Mouse (Mus musculus) hindbrain, embryonic 15.5 days (tissue): ENCODE measurements around the gene Psg17. TPM values are rescaled to one million over a fixed set of nuclear protein-coding genes. Genes with fewer than 3 reads are reported as not detected.
"Not testable (repeated sequence)": the region's sequence is repeated elsewhere in the genome, so short reads cannot be mapped to it uniquely, and the experiment has no call there.

Experiments
- ATAC-seq: fragments of 200-750 bp; cut with Nextera tagmentation; 2 replicates; pipeline ENCODE4 v1.8.0; 2017; ENCODE audit warnings: low read depth, moderate number of reproducible peaks, moderate TSS enrichment; ENCODE audit not compliant: low FRiP score
- H3K27ac ChIP-seq: fragments of 300-500 bp; sonication (generic); replicated peaks from 2 replicates; pipeline ENCODE4 v1.5.1; 2015; ENCODE audit warnings: mild to moderate bottlenecking, inconsistent platforms
- H3K27me3 ChIP-seq: fragments of 300-500 bp; sonication (generic); 2 replicates; pipeline ENCODE4 v1.6.1; 2015; ENCODE audit warnings: control low read depth, inconsistent platforms
- H3K36me3 ChIP-seq: fragments of 300-500 bp; sonication (generic); 2 replicates; pipeline ENCODE4 v1.6.1; 2015; ENCODE audit warnings: control low read depth, inconsistent platforms
- H3K4me1 ChIP-seq: fragments of 300-500 bp; sonication (generic); replicated peaks from 2 replicates; pipeline ENCODE4 v1.6.1; 2015; ENCODE audit warnings: control low read depth, inconsistent platforms
- H3K4me2 ChIP-seq: fragments of 300-500 bp; sonication (generic); 2 replicates; pipeline ENCODE4 v1.6.1; 2015; ENCODE audit warnings: moderate library complexity, mild to moderate bottlenecking, inconsistent platforms
- H3K4me3 ChIP-seq: fragments of 300-500 bp; sonication (generic); 2 replicates; pipeline ENCODE4 v1.5.1; 2015; ENCODE audit warnings: mild to moderate bottlenecking, inconsistent platforms
- H3K9ac ChIP-seq: fragments of 300-500 bp; sonication (generic); 2 replicates; pipeline ENCODE4 v1.6.1; 2015; ENCODE audit warnings: inconsistent platforms
- H3K9me3 ChIP-seq: fragments of 300-500 bp; sonication (generic); 2 replicates; pipeline ENCODE4 v1.6.1; 2016; ENCODE audit warnings: control low read depth, inconsistent platforms
- WGBS: fragments of 180-500 bp; shearing (Covaris S2); methylation state at CpG from one replicate; pipeline ENCODE4 v1.1.7; 2015; 5-methylcytosine and 5-hydroxymethylcytosine counted together
- polyA plus RNA-seq: library from polyadenylated mRNA; unstranded; fragments of >200 nt; fragmentation: Nextera tagmentation; extraction: Ambion mirVana; gene quantifications from 2 replicates; pipeline ENCODE4 v1.2.1, GENCODE M21; 2015

The Psg17 gene
- 0.06 TPM in 1 of 2 replicates, not detected in the other for polyA plus RNA-seq

- Histone ChIP-seq H3K9me3 (no peaks in the 10 kb centered on the region), H3K4me3 (no peak within 1 kb of the TSS), H3K27ac (no peak within 1 kb of the TSS), H3K4me2 (no peak within 1 kb of the TSS), H3K9ac (no peak within 1 kb of the TSS), H3K36me3 (no peaks in the 10 kb centered on the region), H3K27me3 (no peaks in the 10 kb centered on the region), H3K4me1 (no peaks in the 10 kb centered on the region)
- no peak for ATAC-seq
- WGBS = 82% methylated on average over 3 of the region's 3 CpGs
These were observed at the start of gene Psg17 for GRCm38 (mm10) chr7:18821507-18821906. Gene Psg17, minus strand, starts transcription at chr7:18821607.

GRCm38 (mm10) chr7:18871031-18871430 is 49.6 kb upstream of the Psg17 start, which contains the start of gene Pglyrp1:
Gene Pglyrp1, plus strand, starts transcription at chr7:18871331.
- 89% methylated on average over 1 of the region's 8 CpGs for WGBS
- not testable (repeated sequence) for H3K4me3 ChIP-seq, H3K4me1 ChIP-seq, H3K36me3 ChIP-seq, H3K27me3 ChIP-seq, ATAC-seq, H3K9ac ChIP-seq, H3K4me2 ChIP-seq, H3K9me3 ChIP-seq, H3K27ac ChIP-seq

GRCm38 (mm10) chr7:18868491-18868890 is 47.1 kb upstream of the Psg17 start:
- no peak overlapping the region for H3K9ac ChIP-seq
- no peak overlapping the region for H3K27ac ChIP-seq
- no peaks in the 10 kb centered on the region for H3K36me3 ChIP-seq
- no peaks in the 10 kb centered on the region for H3K27me3 ChIP-seq
- WGBS = 92% methylated on average over 2 of the region's 2 CpGs
- ATAC-seq = no peak
- H3K4me2 ChIP-seq = no peak overlapping the region
- no peak overlapping the region for H3K4me3 ChIP-seq
- peaks cover 5% of the 10 kb centered on the region for H3K4me1 ChIP-seq
- H3K9me3 ChIP-seq = no peaks in the 10 kb centered on the region

GRCm38 (mm10) chr7:18862801-18863200 is 41.4 kb upstream of the Psg17 start:
- Histone ChIP-seq H3K4me1 (no peaks in the 10 kb centered on the region), H3K9me3 (no peaks in the 10 kb centered on the region)

GRCm38 (mm10) chr7:18858310-18858916 is 37.0 kb upstream of the Psg17 start:
- Histone ChIP-seq H3K4me2 (no peak overlapping the region), H3K36me3 (no peaks in the 10 kb centered on the region), H3K4me1 (no peaks in the 10 kb centered on the region), H3K27ac (no peak overlapping the region), H3K27me3 (no peaks in the 10 kb centered on the region), H3K9me3 (no peaks in the 10 kb centered on the region), H3K4me3 (no peak overlapping the region), H3K9ac (no peak overlapping the region)
- ATAC-seq = no peak
- WGBS = 82% methylated on average over 5 of the region's 5 CpGs

More at GRCm38 (mm10) chr7:18862801-18863200, 41.4 kb upstream of the Psg17 start:
- no peak overlapping the region for H3K27ac ChIP-seq
- H3K4me3 ChIP-seq = no peak overlapping the region
- WGBS = 90% methylated on average over 6 of the region's 6 CpGs
- no peak overlapping the region for H3K4me2 ChIP-seq
- H3K9ac ChIP-seq = no peak overlapping the region
- no peaks in the 10 kb centered on the region for H3K36me3 ChIP-seq
- no peak for ATAC-seq
- H3K27me3 ChIP-seq = no peaks in the 10 kb centered on the region

GRCm38 (mm10) chr7:18848395-18848794 is 27.0 kb upstream of the Psg17 start:
- Histone ChIP-seq H3K27me3 (no peaks in the 10 kb centered on the region), H3K4me1 (no peaks in the 10 kb centered on the region), H3K9me3 (no peaks in the 10 kb centered on the region), H3K27ac (no peak overlapping the region), H3K9ac (no peak overlapping the region), H3K4me2 (no peak overlapping the region), H3K4me3 (no peak overlapping the region), H3K36me3 (no peaks in the 10 kb centered on the region)
- no peak for ATAC-seq
- WGBS = 97% methylated on average over 1 of the region's 1 CpGs

- no peak overlapping the region for H3K9ac ChIP-seq
- H3K27ac ChIP-seq = no peak overlapping the region
- no peak overlapping the region for H3K4me3 ChIP-seq
- H3K27me3 ChIP-seq = no peaks in the 10 kb centered on the region
- no peaks in the 10 kb centered on the region for H3K36me3 ChIP-seq
- no peaks in the 10 kb centered on the region for H3K9me3 ChIP-seq
- H3K4me1 ChIP-seq = peaks cover 4% of the 10 kb centered on the region; the same call in 1 of the 2 replicates
- ATAC-seq = no peak
- WGBS = 50% methylated on average over 5 of the region's 5 CpGs
- no peak overlapping the region for H3K4me2 ChIP-seq
These were observed 23.4 kb upstream of the Psg17 start for GRCm38 (mm10) chr7:18844811-18845210.

GRCm38 (mm10) chr7:18841174-18841567 is 19.8 kb upstream of the Psg17 start:
- H3K27me3 ChIP-seq = no peaks in the 10 kb centered on the region
- 0 out of 2 replicates have a peak overlapping the region, but pooled peaks have one; percentile 62 for H3K27ac ChIP-seq
- 70% methylated on average over 1 of the region's 1 CpGs for WGBS
- peak overlapping the region; percentile 22; the same call in 1 of the 2 replicates for H3K9ac ChIP-seq
- ATAC-seq = peak; percentile 73
- no peaks in the 10 kb centered on the region for H3K9me3 ChIP-seq
- peak overlapping the region; percentile 75 for H3K4me2 ChIP-seq
- H3K4me1 ChIP-seq = peaks cover 4% of the 10 kb centered on the region; the same call in 1 of the 2 replicates
- H3K4me3 ChIP-seq = peak overlapping the region; percentile 24
- no peaks in the 10 kb centered on the region for H3K36me3 ChIP-seq

GRCm38 (mm10) chr7:18840386-18841173 is 19.2 kb upstream of the Psg17 start:
- peak; percentile 85 for ATAC-seq
- H3K36me3 ChIP-seq = no peaks in the 10 kb centered on the region
- 4% methylated on average over 14 of the region's 17 CpGs for WGBS

GRCm38 (mm10) chr7:18839865-18840264 is 18.5 kb upstream of the Psg17 start, which contains the start of gene Mill2:
Gene Mill2, plus strand, starts transcription at chr7:18839966.
- ATAC-seq = peak; percentile 50; the same call in 1 of the 2 replicates
- 18% methylated on average over 3 of the region's 3 CpGs for WGBS
- peak within 1 kb of the TSS; percentile 75 for H3K4me2 ChIP-seq

More at GRCm38 (mm10) chr7:18840386-18841173, 19.2 kb upstream of the Psg17 start:
- no peaks in the 10 kb centered on the region for H3K9me3 ChIP-seq
- H3K9ac ChIP-seq = peak overlapping the region; percentile 45
- peak overlapping the region; percentile 75 for H3K4me2 ChIP-seq
- peak overlapping the region; percentile 41 for H3K4me3 ChIP-seq
- H3K4me1 ChIP-seq = peaks cover 4% of the 10 kb centered on the region; the same call in 1 of the 2 replicates
- H3K27me3 ChIP-seq = no peaks in the 10 kb centered on the region
- H3K27ac ChIP-seq = peak overlapping the region; percentile 74

GRCm38 (mm10) chr7:18832298-18832697 is 10.9 kb upstream of the Psg17 start:
- no peaks in the 10 kb centered on the region for H3K4me1 ChIP-seq
- no peaks in the 10 kb centered on the region for H3K9me3 ChIP-seq
- WGBS = 44% methylated on average over 13 of the region's 13 CpGs
- no peak overlapping the region for H3K4me2 ChIP-seq
- no peaks in the 10 kb centered on the region for H3K27me3 ChIP-seq
- no peak overlapping the region for H3K9ac ChIP-seq
- H3K36me3 ChIP-seq = no peaks in the 10 kb centered on the region
- no peak overlapping the region for H3K4me3 ChIP-seq
- H3K27ac ChIP-seq = no peak overlapping the region
- ATAC-seq = no peak

More at GRCm38 (mm10) chr7:18839865-18840264, 18.5 kb upstream of the Psg17 start, which contains the start of gene Mill2:
- Histone ChIP-seq H3K36me3 (no peaks in the 10 kb centered on the region), H3K27me3 (no peaks in the 10 kb centered on the region), H3K9me3 (no peaks in the 10 kb centered on the region), H3K27ac (peak within 1 kb of the TSS; percentile 74), H3K4me1 (peaks cover 4% of the 10 kb centered on the region; the same call in 1 of the 2 replicates), H3K9ac (peak within 1 kb of the TSS; percentile 45), H3K4me3 (peak within 1 kb of the TSS; percentile 41)

- Histone ChIP-seq H3K4me2 (no peak overlapping the region), H3K27me3 (no peaks in the 10 kb centered on the region), H3K4me1 (no peaks in the 10 kb centered on the region), H3K36me3 (no peaks in the 10 kb centered on the region), H3K9ac (no peak overlapping the region), H3K9me3 (no peaks in the 10 kb centered on the region), H3K4me3 (no peak overlapping the region), H3K27ac (no peak overlapping the region)
- no peak for ATAC-seq
- 72% methylated on average over 7 of the region's 7 CpGs for WGBS
These were observed 8.1 kb upstream of the Psg17 start for GRCm38 (mm10) chr7:18829545-18829944.
